Mouse (Mus musculus): ENCODE results near the gene Gm20696.

GRCm38 (mm10) chr6:99470906-99471305 lies 195.7 kb downstream of the Gm20696 start:
- TF ChIP-seq CTCF (IDR thresholded peaks at IDR 0.05; ENCODE audit: extremely low read depth, insufficient read depth, insufficient read length, insufficient replicate concordance) (no peak), POLR2A (IDR thresholded peaks at IDR 0.05; ENCODE audit: low read depth, low read length) (no peak)
